Mouse (Mus musculus) heart, postnatal 36 days (tissue): ENCODE data around the gene Mat2b. TPM values are rescaled to one million over a fixed set of nuclear protein-coding genes. Genes with fewer than 3 reads are reported as not detected.

ENCODE experiments used
- DNase-seq, 2 experiments: peaks; one replicate each; pipeline ENCODE4 v3.0.0; 2021 to 2022
- intact Hi-C: fragments of 180-260 bp; cut with DNase I; formaldehyde crosslinking; loops from one replicate; pipeline ENCODE4 v1.15.1; 2025
- total RNA-seq, 2 experiments: library from RNA; stranded (reverse); gene quantifications; 2 replicates each; pipeline ENCODE4 v1.2.3; 2021

Mat2b gene
- total RNA-seq, 2 experiments from 2014 or later = 107 TPM

DNA sequence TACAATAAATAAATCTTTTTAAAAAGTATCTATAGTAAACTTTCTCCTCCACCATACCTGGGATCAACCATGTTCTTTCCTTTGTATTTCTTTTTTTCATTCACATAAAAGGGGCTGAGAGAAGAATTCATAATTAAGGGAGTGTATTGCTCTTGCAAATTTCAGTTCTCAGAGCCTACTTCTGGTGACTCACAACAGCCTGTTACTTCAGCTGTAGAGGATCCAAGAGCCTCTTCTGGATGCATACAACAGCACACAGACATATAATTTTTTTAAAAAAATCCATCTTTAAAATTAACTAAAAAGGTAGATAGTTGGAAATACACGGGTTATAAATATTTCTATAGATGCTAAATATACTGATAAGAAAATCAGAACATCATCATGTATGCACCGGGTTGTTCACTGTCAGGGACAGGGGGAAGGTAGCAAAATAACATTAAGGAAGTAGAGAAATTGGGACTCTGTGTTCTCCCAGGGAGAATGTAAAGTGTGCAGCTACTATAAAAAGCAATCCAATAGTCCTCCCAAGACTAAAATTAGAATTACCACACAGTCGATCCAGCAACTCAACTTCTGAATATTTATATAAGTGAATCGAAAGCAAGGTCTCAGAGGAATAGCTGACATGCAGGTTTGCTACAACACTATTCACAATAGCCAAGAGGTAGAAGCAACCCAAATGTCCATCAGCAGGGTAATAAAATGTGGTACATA lies 19.8 kb downstream of the Mat2b start:
- no peak for DNase-seq
- intact Hi-C loops = no loop called here

DNA sequence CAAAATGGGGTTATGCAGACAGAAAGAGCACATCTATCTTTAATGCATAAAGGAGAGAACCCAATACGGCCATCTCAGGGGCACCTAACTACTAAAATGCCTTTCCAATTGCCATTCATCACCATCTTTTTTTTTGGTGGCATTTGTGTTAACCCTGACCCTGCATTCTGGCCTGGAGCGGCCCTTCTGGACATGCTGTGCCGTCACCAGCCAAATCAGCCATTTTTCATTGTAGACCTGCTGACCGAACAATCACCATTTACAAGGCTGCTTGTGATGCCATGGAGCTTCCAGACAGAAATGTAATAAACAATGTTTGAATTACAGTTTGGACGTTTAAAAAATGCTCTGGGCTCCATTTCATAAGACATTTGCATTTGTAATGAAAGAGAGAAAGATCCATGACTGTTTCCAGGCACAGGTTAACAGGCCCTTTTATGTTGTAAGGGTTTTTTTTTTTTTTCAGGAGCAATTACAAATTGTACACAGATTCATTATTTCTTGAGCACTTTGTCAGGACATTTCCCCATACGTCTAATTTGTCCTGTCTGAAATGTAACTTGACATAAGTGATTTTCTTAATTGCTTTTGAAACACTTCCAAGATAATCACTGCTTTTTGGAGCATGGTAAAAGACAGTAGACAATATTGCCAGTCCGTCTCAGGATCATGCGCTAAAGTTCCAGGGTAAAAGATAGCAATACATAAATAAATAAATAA lies 45.1 kb downstream of the Mat2b start:
- DNase-seq = no peak
- intact Hi-C loops = no loop called here

DNA sequence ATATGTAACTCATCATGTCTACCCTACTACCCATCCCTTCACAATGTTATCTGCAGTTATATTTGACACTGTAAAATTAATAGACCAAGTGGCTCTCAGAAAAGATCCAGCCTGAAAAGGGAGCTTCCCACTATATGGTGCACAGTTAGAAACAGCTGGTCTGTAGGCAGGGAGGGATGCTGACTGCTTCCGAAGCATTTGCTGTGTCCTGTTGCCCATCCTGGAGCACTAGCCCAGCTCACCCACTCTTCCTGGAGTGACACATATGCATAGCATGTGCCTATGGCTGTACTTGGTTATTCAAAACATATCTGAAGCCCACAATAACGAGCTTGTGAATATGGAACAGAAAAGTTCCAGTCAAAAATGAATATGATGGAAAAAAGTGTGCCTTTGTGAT lies 47.8 kb downstream of the Mat2b start:
- no peak for DNase-seq
- intact Hi-C loops = no loop called here

Other genes starting within 250 kb of the Mat2b start
- gene Hmmr, start 38.2 kb upstream of the Mat2b start, total RNA-seq = under 1 TPM; 0.44 to 0.65 TPM
- 10 to 100 TPM; 12.3 to 17.8 TPM for gene Nudcd2, start 38.5 kb upstream of the Mat2b start, total RNA-seq
- 100 to 1,000 TPM; 400 to 530 TPM for gene Ccng1, start 60.1 kb upstream of the Mat2b start, total RNA-seq